Mouse (Mus musculus) ES-Bruce4 (cell line): ENCODE data around the gene Hras. TPM values are rescaled to one million over a fixed set of nuclear protein-coding genes. Genes with fewer than 3 reads are reported as not detected.
A peak's percentile ranks its signal among the peaks of the same experiment; 100 is the strongest.

Experiments used
- H3K27ac ChIP-seq: 2 replicates; pipeline ENCODE4 v1.5.1; 2012; ENCODE audit warnings: low read length, inconsistent platforms; ENCODE audit not compliant: insufficient read depth
- H3K27me3 ChIP-seq: 2 replicates; pipeline ENCODE4 v1.6.1; 2012; ENCODE audit warnings: mild to moderate bottlenecking, low read length, inconsistent platforms; ENCODE audit not compliant: control insufficient read depth, poor library complexity, insufficient read depth, severe bottlenecking
- H3K36me3 ChIP-seq: 2 replicates; pipeline ENCODE4 v1.6.1; 2012; ENCODE audit warnings: inconsistent platforms, mild to moderate bottlenecking, low read length, moderate library complexity; ENCODE audit not compliant: control insufficient read depth, poor library complexity, insufficient read depth, severe bottlenecking
- H3K4me1 ChIP-seq: one replicate; pipeline ENCODE4 v1.8.1; 2011; ENCODE audit warnings: low read length; ENCODE audit not compliant: control insufficient read depth, insufficient read depth
- H3K4me3 ChIP-seq: 2 replicates; pipeline ENCODE4 v1.5.1; 2011; ENCODE audit warnings: low read depth, mild to moderate bottlenecking, low read length
- H3K9ac ChIP-seq: 2 replicates; pipeline ENCODE4 v1.6.1; 2012; ENCODE audit warnings: low read depth, mild to moderate bottlenecking, inconsistent platforms; ENCODE audit not compliant: poor library complexity, severe bottlenecking
- H3K9me3 ChIP-seq: replicated peaks from 2 replicates; pipeline ENCODE4 v1.6.1; 2012; ENCODE audit warnings: mild to moderate bottlenecking, low read length, inconsistent platforms; ENCODE audit not compliant: control insufficient read depth, poor library complexity, insufficient read depth, severe bottlenecking
- CTCF ChIP-seq: IDR thresholded peaks from one replicate; pipeline ENCODE4 v1.8.1; 2011; ENCODE audit warnings: low read depth, low read length
- EP300 ChIP-seq: IDR thresholded peaks from 2 replicates; pipeline ENCODE4 v1.6.1; 2011; ENCODE audit warnings: low read depth, low read length; ENCODE audit not compliant: insufficient read depth
- POLR2A ChIP-seq: IDR thresholded peaks from one replicate; pipeline ENCODE4 v1.8.1; 2011; ENCODE audit warnings: low read length; ENCODE audit not compliant: insufficient read depth
- polyA plus RNA-seq: library from polyadenylated mRNA; stranded (reverse); fragments of >200 nt; gene quantifications from 2 replicates; pipeline ENCODE4 v1.2.4, GENCODE M21; 2011; ENCODE audit warnings: low read depth; ENCODE audit not compliant: missing spikeins, insufficient read depth, insufficient read length

The Hras gene
- polyA plus RNA-seq, 1 experiment, result 50.5 TPM

GRCm38 (mm10) chr7:141192776-141193347 is 943 bp downstream of the Hras start:
- peaks cover 7% of the 10 kb centered on the region for H3K4me1 ChIP-seq
- H3K27me3 ChIP-seq, result no peaks in the 10 kb centered on the region
- H3K27ac ChIP-seq, result peak overlapping the region; percentile 34; the same call in 1 of the 2 replicates
- TF ChIP-seq CTCF (no peak), EP300 (no peak), POLR2A (no peak)
- peaks cover 13% of the 10 kb centered on the region for H3K36me3 ChIP-seq
- H3K4me3 ChIP-seq, result peak overlapping the region; percentile 93
- H3K9me3 ChIP-seq, result no peaks in the 10 kb centered on the region
- peak overlapping the region; percentile 90 for H3K9ac ChIP-seq

GRCm38 (mm10) chr7:141191796-141192685 is 1.8 kb downstream of the Hras start:
- Histone ChIP-seq H3K36me3 (peaks cover 13% of the 10 kb centered on the region), H3K4me3 (no peak overlapping the region), H3K27me3 (no peaks in the 10 kb centered on the region), H3K9me3 (no peaks in the 10 kb centered on the region), H3K9ac (no peak overlapping the region; the same call in 1 of the 2 replicates), H3K4me1 (peaks cover 7% of the 10 kb centered on the region), H3K27ac (no peak overlapping the region)
- TF ChIP-seq POLR2A (no peak), CTCF (no peak), EP300 (no peak)

DNA sequence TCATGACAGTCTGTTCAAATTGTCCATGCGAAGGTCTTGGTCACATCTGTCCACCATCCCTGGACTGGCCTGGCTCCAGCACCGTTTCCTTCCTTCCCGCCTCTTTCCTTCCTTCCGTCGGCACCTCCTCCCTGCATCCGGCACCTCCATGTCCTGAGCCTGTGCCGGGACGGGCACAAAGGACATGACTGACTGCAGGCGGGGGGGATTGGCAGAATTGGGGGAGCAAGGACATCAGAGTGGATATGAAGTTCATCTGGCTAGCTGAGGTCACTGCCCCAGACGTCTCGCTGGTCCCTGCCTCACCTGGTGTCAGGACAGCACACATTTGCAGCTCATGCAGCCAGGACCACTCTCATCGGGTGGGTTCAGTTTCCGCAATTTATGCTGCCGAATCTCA is 2.8 kb downstream of the Hras start:
- Histone ChIP-seq H3K36me3 (peaks cover 13% of the 10 kb centered on the region), H3K9me3 (no peaks in the 10 kb centered on the region), H3K9ac (no peak overlapping the region), H3K27me3 (no peaks in the 10 kb centered on the region), H3K4me3 (no peak overlapping the region), H3K4me1 (peaks cover 7% of the 10 kb centered on the region), H3K27ac (no peak overlapping the region)
- TF ChIP-seq CTCF (no peak), POLR2A (no peak), EP300 (no peak)

DNA sequence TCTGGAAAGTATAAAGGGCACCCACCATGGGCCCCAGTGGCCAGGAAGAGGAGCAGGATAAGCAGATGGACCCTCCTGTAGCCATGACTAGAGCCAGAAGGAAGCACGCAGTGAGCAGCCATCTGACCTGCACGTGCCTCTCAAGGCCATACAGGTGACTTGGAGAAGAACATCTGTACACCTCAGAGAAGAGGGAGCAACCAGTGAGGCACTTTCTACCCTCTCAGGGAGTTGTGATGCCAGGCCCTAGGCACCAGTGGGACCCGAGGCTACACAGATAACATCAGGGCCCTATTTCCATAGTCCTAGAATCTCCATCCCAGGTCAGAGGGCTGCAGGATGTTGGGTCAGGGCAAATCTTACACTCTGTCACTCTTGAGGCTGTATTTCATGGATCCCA is 3.6 kb downstream of the Hras start:
- Histone ChIP-seq H3K36me3 (peaks cover 13% of the 10 kb centered on the region), H3K9me3 (no peaks in the 10 kb centered on the region), H3K4me1 (peaks cover 7% of the 10 kb centered on the region), H3K27me3 (no peaks in the 10 kb centered on the region), H3K9ac (no peak overlapping the region), H3K27ac (no peak overlapping the region), H3K4me3 (no peak overlapping the region)
- no peak for TF ChIP-seq POLR2A
- no peak for TF ChIP-seq EP300
- TF ChIP-seq CTCF, result no peak

DNA sequence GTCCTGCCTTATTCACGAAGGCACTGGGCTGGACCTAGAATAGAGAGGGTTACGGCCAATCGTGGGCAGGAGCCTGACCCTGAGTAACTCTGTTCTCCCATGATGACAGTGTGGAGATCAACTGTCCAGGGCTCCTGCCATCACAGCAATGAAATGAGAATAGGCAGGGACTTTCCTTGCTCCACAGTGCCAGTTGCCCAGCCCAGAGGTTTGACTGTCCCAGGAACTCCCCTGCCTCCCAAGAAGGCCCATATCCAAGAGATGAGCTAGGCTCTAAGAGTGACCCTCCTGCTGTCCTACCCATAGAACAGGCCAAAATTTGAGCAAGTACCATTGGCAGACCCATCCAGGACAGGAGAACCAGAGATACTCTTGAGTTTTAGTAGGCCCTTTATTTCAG is 5.1 kb downstream of the Hras start:
- Histone ChIP-seq H3K4me1 (peaks cover 7% of the 10 kb centered on the region), H3K36me3 (peaks cover 13% of the 10 kb centered on the region), H3K27ac (no peak overlapping the region), H3K9ac (no peak overlapping the region), H3K9me3 (no peaks in the 10 kb centered on the region), H3K27me3 (no peaks in the 10 kb centered on the region), H3K4me3 (no peak overlapping the region)
- TF ChIP-seq EP300 (no peak), CTCF (no peak)

DNA sequence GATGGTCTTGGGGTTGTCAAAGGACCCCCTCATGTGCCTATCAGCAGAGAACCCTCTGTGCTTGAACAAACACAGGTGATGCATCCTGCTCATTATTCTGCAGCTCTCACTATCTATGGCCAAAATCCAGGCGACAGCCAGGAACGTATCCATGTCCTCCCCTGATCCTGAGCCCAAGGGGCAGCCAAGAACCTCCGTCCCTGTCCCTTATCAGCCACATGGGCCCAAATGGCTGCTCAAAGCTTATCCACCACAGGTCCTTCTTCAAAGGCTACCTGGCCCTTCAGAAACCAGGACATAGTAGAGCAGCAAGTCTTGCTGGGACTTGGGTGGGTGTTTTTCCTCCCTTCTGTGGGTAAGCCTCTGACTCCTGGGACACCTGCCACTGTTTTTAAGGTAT is 5.6 kb downstream of the Hras start:
- Histone ChIP-seq H3K36me3 (peaks cover 13% of the 10 kb centered on the region), H3K4me3 (no peak overlapping the region), H3K27ac (no peak overlapping the region), H3K9me3 (no peaks in the 10 kb centered on the region), H3K4me1 (peaks cover 7% of the 10 kb centered on the region), H3K27me3 (no peaks in the 10 kb centered on the region), H3K9ac (no peak overlapping the region)
- TF ChIP-seq EP300 (no peak), CTCF (no peak), POLR2A (no peak)
